Mouse (Mus musculus) erythroblast, embryonic 14.5 days (primary cell): ENCODE data around the gene Gm3233.

Source experiments
- GATA1 ChIP-seq: IDR thresholded peaks from 2 replicates; pipeline ENCODE4 v1.6.1; 2012; ENCODE audit warnings: low read length, inconsistent platforms, mixed read lengths
- TAL1 ChIP-seq: IDR thresholded peaks from 3 replicates; pipeline ENCODE4 v1.6.1; 2012; ENCODE audit warnings: low read length, inconsistent platforms, mixed read lengths

DNA sequence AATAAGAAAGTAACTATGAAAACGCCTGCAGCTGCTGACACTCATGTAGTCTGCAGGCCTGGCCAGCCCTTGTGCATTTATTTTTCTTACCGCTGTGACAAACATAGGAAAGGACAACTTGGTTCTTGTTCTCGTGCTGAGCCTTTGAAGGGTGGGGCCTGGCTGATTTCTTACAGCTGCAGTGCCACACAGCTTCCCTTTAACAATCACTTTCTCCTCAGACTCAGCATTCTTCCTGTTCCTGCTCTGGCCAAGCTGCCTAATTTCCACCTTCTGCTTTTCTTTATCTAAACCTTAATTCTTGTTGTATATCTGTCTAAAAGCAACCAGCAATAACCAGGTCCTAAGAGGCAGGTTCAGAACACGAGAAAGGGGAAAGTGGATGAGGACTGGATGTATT lies 45.7 kb downstream of the Gm3233 start:
- TF ChIP-seq GATA1 (no peak), TAL1 (no peak)
